Mouse (Mus musculus): ENCODE measurements around the gene Pbxip1.
"Not testable (repeated sequence)": the region's sequence is repeated elsewhere in the genome, so short reads cannot be mapped to it uniquely, and the experiment has no call there.

Gene Pbxip1

DNA sequence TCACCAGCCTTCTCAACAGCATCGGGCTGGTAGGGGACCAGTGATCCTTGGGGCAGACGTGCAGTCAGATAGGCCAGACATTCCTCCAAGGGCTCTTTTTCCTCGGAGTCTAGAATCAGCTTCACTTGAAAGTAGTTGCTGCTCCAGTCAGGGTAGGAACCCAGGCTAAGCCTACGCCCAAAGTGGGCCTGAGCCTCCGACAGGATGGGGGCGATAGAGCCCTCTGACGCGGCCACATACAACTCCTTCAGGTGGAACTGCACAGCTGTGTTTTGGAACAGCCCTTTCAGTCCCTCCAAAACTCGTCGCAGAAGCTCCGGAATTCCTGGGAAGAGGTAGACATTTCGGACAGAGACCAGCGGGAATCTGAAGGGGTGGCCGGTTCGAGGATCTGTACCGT lies 28.1 kb upstream of the Pbxip1 start:
- no peak for DNase-seq (ENCODE audit: low read depth, low spot score)

DNA sequence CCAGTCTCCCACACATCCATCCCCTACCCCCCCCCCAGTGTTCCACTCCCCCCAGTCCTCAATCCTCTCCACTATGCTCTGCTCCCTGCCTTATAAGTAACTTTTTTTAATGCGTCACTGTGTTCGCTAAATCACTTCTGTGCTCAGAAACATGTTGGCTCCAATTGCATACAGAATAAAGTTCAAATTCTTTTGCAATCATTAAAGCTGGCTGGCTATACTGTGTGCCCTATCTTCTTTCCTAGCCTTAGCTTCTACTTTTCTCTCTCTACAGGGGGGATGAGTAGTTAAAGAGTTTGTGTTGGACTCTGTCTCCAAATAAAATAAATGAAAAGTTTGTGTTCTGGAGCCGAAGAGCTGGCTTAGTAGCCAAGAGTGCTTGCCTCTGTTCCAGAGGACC lies 26.8 kb upstream of the Pbxip1 start:
- DNase-seq (ENCODE audit: low read depth, low spot score): no peak

DNA sequence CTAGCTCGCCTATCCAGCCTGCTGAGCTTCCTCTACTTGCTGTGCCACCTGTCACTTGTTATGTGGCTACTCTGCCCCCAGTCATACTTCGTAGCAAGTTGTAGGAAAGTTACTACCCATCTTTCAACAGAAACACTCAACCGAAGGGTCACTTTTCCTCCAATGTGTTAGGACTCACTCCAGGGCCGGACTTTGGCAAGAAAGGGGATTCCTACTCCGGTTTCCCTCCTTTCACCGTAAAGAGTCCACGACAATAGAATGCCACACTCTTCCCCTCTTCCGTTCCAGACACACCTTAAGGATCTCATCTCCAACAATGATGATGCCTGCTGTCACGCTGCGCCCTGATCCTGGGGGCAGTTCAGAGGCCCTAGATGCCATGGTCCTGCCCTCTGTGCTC lies 25.6 kb upstream of the Pbxip1 start:
- DNase-seq (ENCODE audit: low read depth, low spot score): no peak

DNA sequence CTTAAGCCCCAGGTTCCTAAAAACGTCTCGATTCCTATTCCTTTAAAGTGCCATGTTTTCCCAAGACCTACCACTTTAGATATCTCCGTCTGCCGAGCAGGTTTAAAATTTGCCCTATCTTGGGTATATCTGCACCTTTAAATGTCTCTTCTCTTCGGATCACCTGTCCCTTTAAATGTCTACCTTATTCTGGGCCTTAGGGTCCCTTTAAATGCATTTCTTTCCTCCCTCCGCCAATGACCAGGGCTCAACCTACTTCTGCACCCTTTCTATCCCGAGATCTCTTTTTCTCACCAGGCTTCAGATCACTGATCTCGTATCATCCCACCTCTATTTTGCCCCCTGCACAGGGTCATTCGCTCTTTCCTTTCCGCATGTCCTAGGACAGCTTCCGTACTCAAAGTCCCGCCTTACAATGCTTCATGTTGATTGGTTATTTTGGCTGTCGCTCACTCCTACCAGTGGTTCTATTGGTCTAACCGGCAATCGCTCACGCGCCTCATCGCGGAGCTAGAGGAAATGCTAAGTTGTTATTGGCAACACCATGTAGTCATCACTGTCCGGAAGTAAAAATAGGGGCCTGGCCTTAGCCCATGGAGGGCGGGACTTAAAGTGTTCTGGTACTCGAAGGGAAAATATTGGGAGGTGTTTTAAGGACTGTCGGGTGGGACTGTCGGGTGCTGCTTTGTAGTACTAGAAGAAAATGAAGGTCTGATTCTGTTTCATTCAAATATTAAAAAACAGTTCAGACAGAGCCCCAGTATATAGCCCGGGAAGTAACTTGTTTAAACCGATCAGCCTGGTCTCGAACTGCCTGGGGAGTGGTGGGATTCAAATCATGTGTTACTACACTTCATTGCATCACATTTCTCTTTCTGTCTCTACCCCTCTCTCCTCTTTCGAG lies 24.8 kb upstream of the Pbxip1 start, which contains the start of gene Flad1:
Flad1 (minus strand) TSS at position 381 of the 904 bp plus-strand sequence.
- peak; percentile 100 for DNase-seq (ENCODE audit: low read depth, low spot score)

DNA sequence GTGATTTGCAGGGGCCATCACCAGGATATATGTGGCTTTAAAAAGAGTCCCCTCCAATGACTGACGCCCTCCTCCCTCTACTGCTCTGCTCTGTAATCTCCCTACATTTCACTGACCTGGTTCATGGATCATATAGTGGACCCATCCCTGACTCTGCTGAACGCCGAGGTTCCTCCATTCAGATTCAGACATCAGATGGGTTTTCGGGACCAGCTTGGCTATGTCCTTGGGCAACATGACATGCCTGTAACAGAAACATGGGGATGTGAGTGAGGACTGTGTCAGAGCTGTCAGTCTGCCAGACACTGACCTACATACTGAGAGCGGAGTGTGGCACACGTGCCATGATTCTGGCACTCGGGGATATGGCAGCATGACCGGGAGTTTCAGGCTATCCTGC lies 20.3 kb upstream of the Pbxip1 start:
- DNase-seq (ENCODE audit: low read depth, low spot score): no peak

DNA sequence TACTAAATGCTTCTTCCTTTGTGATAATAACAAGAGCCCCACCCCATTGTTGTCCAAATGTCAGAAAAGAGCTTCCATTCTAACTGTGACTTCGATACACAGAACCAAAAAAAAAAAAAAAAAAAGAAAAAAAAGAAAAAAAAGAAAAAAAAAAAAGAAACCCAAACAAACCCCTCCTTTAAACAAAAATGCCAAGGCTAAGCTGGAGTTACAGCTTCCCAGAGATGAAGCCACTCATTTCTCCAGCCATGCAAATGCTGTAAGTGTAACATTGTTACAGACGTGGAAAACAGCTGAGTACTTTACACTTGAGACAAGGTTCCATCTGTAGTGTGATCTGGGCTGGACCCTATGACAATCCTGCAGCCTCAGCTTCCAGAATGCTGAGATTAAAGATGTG lies 19.4 kb upstream of the Pbxip1 start:
- no peak for DNase-seq (ENCODE audit: low read depth, low spot score)

DNA sequence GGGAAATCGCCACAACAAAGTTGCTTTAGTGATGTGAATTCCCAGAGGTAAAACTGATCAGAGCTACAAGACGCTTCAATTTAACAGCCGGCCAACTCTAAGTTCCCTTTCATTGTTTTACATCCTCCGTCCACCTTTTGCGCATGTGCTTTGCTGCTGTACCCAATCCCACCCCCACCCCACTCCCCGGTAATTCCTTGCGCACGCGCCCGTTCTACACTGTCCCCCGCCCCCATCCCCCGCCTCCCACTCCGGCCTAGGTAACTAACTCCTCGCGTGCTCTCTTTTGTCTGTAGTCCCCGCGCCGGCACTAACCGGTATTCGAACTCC lies 18.7 kb upstream of the Pbxip1 start:
- peak; percentile 94 for DNase-seq (ENCODE audit: low read depth, low spot score)

DNA sequence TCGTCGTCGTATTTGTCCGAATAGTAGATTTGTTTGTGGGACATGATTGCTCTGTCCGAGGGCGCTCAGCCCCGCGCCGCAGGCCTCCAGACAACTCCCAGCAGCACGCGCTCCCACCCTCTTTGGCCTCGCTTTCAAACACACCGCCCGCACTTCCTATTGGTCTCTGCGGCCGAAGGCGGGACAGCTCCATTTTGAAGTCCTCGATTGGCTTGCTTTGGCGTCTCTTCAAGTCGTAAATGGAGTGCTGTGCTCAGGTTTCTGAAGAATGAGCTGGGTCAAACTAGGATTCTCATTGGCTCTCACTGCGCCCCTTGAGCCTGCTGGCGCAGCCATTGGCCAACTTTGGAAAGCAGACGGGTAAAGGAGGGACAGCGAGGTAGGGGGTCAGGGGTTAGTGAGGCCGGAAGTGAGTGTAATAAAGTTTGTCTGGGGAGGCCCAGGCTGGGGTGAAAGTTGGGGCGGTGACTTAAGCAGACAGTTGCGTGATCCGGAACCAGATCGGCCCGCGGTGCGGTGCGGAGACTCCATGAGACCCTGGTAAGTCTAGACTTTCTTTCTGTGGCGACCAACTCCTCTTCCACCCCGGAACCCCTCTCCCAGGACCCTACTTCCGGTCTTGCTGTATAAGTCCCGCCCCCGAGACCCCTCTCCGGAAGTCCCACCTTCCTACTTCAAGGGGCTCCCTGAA lies 18.2 kb upstream of the Pbxip1 start, which contains the start of the genes Cks1b and Shc1:
Cks1b (minus strand) TSS at position 214 of the 691 bp plus-strand sequence.
Shc1 (plus strand) TSS at position 274 of the 691 bp plus-strand sequence.
- DNase-seq (ENCODE audit: low read depth, low spot score): peak; percentile 98

DNA sequence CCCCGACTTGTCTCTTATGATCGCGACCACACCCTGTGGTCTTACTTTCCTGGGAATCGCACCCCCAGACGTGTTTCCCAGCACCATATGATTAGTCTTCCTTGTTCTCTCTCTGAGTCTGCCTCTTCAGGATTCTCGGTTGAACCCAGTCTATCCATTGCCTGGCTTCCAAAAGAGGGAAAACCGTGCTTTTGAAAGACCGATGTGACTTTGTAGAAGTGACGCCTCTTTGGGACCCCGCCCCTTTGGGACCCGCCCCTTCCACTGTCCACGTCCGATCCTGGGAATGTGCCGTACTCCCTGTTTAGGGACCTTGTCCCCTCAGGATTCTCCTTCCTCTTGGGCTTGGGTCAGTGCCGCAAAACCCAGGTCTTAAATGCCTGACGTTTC lies 17.6 kb upstream of the Pbxip1 start:
- no peak for DNase-seq (ENCODE audit: low read depth, low spot score)

DNA sequence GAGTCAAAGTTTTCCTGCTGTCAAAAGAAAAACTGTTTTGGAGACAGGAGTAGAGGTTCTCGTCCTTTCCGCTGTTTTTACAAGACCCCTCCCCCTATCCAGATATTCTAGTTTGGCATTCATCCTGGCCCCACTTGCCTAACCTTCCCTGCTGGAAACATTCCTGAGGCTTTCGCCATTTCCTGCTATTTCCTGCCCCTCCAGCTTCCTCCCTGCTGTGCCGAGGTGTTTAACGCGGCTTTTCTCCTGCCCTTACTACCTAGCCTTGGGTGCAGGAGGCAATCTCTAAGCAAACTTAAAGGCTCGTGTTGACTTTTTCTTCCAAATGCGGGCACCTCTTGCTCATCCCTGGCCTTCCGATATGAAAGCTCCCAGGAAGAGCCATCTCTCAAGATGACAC lies 16.9 kb upstream of the Pbxip1 start:
- no peak for DNase-seq (ENCODE audit: low read depth, low spot score)

DNA sequence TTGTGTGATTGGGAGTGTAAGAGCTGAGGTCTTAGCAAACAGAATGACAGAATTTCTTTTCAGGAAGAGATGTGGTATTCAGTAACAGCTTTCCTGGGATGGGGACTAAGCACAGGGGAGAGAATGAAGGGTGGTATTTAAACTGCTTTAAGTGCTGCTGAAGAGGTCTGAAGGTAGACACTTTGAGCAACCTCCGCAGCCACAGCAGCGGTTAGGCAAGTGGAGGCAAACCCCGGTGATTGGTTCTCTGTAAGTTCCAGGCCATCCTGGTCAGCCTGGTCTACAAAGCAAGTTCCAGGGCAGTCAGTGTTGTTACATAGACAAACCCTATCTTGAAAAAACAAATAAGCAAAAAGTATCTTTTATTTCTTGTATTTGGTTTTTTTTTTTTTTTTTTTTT lies 16.5 kb upstream of the Pbxip1 start:
- DNase-seq (ENCODE audit: low read depth, low spot score): no peak

DNA sequence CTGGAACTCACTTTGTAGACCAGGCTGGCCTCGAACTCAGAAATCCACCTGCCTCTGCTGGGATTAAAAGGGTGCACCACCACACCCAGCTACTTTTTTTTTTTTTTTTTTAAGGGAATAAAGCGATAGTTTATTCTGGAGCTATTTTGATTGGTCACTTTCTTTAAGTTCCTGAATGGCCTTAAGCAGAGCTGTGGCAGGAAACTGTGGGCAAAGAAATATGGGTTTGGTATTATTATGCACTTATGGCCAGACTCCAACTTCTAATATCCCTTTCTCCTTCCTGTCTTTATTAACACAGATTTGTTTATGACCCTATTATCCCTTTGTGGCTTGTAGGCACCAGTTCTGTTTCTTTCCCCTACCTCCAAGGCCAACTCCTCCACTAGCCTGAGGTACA lies 16.1 kb upstream of the Pbxip1 start:
- DNase-seq (ENCODE audit: low read depth, low spot score): no peak

DNA sequence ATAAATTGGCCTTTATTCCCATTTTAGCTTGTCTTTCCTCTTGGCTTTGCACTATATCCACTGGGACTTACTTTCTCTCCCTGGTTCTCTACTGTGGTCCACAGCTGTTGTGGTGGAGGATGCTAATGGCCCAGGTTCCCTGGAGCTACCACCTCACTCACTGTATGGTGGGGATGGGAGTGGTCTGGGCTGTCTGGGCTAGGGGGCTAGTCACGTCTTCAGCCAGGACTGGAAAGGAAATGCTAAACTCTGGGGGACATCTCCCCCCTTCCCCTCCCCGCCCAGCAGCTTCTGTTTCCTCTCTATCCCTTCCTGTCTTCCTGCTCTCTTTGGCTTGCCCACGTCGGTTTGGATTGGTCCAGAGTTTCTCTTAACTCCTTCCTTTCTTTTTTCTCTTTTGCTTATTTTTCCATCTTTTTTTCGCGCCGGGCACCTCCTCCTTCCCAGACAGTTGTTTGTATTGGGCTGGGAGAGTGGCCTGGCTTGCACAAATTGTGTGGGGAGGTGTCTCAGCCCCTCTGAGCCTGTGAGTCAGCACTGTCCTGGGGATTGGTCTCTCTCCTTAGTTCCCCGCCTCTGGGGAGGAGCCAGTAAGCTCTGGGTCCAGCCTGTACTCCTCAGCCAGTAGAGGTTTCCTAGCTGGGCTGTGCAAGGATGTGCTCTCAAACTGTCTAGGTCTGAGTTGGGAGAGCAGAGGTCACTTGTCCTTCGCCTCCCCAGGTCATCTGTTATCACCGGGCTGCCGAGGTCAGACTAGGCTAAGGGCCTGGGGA lies 15.3 kb upstream of the Pbxip1 start:
- peak; percentile 20 for DNase-seq (ENCODE audit: low read depth, low spot score)

DNA sequence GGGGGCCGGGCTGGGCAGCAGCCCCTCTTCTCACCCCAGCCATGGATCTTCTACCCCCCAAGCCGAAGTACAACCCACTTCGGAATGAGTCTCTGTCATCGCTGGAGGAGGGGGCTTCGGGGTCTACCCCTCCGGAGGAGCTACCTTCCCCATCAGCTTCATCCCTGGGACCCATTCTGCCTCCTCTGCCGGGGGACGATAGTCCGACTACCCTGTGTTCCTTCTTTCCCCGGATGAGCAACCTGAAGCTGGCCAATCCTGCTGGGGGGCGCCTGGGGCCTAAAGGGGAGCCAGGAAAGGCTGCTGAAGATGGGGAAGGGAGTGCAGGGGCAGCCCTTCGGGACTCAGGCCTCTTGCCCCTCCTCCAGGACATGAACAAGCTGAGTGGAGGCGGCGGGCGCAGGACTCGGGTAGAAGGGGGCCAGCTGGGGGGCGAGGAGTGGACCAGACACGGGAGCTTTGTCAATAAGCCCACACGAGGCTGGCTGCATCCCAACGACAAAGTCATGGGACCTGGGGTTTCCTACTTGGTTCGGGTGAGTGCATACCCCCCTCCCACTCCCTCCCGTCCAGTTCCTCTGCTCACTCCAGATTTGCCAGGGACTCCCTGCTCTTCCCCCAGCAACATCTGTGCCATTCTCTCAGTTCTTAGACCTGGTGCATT lies 14.6 kb upstream of the Pbxip1 start:
- no peak for DNase-seq (ENCODE audit: low read depth, low spot score)

DNA sequence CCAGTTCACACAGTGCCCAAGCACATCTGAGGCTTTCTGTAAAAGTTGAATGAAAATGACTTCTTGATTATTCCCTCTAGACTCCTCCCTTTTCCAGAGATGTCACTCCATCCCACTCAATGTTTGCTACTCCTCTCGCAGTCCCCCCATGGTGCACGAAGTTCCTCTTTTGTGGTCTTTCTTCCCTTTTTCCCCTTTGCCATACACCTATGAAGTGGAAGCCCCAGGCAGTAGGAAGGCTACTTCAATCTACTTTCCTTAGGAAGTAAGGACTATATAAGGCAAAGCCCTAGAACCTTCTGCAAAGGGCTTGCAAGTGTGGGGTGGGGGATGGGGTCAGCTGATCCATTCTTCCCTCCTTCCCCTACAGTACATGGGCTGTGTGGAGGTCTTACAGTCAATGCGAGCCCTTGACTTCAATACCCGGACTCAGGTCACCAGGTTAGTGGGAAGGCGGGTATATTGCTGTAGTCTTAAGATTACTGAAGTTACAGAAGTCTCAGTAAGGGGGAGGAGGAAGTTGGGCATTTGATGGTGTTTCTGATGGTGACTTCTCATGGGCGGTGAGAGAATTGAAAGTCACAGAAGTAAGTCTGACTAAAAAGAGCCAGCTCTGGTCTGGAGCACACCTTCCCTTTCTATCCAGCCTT lies 13.8 kb upstream of the Pbxip1 start:
- no peak for DNase-seq (ENCODE audit: low read depth, low spot score)

DNA sequence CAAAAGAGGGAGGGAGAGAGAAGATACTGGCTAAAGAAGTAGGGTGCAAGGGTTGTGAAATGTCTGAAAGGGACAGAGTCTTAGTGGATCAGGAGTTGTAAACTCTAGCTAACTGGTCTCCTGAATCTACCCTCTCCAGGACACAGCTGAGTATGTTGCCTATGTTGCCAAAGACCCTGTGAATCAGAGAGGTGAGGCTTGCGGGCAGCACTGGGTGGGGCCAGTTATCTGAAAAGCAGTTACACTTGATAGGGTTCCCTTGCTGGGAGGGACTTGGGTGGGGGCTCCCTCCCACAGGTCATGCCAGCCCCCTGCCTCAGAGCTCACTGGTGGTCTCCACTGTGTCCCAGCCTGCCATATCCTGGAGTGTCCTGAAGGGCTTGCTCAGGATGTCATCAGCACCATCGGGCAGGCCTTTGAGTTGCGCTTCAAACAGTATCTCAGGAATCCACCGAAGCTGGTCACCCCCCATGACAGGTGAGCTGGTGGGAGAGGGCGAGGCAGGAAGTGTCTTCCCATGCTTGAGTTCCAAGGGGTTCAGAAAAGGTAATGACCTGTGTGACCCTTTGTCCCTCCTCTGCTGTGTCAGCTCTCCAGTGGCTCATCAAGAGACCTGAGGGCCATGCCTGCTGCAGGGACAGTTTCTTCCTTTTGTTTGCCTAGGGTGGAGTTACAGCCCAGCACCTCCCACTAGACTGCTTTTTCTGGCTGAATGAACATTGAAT lies 11.9 kb upstream of the Pbxip1 start:
- no peak for DNase-seq (ENCODE audit: low read depth, low spot score)

DNA sequence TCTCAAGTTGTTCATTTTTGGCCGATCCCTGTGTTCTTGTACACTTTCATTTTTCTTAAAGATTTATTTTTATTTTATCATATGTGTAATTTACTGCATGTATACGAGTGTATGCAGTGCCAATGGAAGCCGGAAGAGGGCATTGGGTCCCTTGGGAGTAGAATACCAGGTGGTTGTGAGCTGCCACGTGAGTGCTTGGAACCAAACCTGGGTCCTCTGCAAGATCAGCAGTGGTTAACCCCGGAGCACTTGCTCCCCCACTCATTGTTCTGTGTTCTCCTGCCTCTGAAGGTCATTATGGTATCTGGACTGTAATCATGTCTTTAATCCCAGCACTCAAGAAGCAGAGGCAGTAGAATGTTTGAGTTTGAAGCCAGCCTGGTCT lies 11.4 kb upstream of the Pbxip1 start:
- DNase-seq (ENCODE audit: low read depth, low spot score): no peak

DNA sequence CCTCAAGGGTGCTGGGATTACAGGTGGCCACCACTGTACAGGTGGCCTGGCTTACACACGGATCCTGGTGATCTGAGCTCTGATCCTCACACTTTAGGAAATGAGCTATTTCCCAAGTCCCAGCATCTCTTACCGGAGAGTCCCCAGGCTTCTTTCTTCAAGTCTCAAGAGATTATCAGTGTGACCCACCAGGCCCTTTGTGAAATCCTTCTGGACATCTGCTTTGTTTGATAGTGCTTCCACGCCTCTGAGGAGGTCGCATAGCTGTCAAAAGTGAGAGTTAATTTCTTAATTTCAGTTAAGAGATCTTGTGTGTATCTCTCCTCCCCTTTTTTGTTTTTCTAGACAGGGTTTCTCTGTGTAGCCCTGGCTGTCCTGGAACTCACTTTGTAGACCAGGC lies 10.6 kb upstream of the Pbxip1 start:
- no peak for DNase-seq (ENCODE audit: low read depth, low spot score)

DNA sequence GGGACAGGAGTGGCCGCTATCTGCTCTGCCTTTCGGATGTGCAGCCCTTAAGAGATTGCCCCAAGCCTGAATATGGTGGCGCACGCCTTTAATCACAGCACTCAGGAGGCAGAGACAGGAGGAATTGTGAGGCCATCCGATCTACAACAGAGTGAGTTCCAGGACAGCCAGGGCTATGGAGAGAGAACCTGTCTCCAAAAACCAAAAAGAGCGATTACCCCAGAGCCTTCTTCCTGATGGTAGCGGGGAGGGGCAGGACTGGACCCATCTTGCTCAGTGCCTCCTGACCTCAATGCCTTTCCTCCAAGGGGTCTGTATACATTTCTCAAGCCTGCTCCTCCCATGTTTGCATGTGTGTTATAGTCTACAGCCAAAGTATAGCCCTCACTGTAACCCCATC lies 7.5 kb upstream of the Pbxip1 start:
- DNase-seq (ENCODE audit: low read depth, low spot score): not testable (repeated sequence)

Data from A20 (cell line).